Mouse (Mus musculus): ENCODE data around the gene Fbxw4.
"Not testable (repeated sequence)": the region's sequence is repeated elsewhere in the genome, so short reads cannot be mapped to it uniquely, and the experiment has no call there.

Fbxw4 gene

DNA sequence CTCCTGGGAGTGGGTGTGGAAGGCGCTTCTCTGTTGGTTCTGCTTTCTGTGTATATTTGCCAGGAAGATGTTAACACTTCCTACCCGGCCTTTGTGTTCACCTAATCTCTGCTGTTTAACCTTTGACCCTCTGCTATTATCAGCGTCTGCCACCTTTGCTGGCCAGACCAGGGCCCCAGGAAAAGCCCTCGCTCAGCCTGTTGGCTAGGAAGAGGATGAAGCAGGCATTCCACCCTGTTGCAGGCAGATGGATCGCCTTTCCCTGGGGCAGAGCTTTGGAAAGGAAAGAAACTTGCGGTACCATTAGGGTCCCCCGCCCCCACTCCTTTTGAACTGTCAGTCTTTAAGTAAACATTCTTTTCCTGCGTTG, 84.5 kb downstream of the Fbxw4 start:
- no peak for DNase-seq

- DNase-seq = no peak
These were observed 85.0 kb downstream of the Fbxw4 start for GRCm38 (mm10) chr19:45574941-45575631.

DNA sequence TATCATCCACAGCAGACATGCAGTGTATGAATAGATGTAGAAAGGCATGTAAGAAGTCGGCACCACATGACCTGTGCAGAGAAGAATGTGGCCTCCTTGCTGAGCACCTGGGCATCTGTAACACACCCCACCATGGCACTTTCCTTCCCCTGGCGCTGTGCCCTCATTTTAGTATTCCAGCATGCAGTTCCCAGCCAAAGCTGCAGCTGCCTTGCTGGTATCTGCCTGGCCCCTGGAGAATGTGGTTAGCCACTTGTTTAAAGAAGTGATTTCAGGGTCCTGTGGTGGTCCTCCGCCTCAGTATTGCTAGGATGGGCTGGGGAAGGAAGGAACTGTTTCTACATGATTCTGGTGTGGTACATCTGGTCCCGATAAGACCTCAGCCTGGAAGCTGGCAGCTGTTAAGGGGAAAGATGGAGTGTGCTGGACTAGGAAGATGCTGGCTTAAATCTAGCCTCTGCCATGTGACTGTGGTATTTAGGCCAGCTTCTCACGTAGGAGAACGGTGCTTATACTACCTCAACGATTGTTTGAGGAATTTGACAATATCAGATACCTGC, 85.7 kb downstream of the Fbxw4 start:
- no peak for DNase-seq

- DNase-seq = peak; percentile 71
These were observed 86.2 kb downstream of the Fbxw4 start for GRCm38 (mm10) chr19:45573861-45574267.

DNA sequence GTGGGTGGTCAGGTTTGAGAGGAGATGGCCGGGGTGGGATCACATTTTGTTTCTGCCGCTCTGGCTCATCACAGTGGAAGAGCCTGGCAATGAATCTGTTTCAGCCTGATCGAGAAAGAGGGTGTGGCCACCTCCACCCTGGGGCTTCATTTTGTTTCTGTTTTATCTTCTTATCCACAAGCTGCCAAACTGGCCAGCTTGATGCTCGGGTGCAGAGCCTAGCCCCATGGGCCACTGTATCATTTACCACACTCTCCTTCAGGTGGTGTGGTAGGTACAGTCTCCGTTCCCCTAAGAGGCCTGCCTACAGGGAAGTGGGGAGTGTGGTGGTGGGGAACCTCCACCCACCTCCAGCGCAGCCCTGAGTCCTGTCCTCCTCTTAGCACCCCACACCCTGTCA, 87.1 kb downstream of the Fbxw4 start:
- DNase-seq = peak; percentile 7

DNA sequence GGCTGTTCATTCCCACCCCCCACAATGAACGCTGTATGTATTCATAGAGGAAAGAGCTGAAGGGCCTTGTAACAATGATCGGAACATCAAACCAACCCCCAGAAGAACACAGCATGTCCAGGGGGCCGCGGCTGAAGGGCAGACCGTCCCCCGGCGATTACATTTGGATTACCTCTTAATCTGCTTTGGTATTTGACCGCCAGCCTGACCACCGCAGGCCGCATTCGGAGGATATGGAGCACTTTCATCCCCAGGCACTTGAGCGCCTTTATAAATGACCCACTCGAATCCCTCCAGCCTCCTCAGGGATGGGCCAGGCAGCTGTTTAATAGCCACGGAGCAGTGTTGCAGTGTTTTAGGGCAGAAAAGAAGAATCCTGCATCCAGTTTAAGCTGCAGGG, 92.7 kb downstream of the Fbxw4 start:
- no peak for DNase-seq

- DNase-seq = peak; percentile 41
These were observed 94.0 kb downstream of the Fbxw4 start for GRCm38 (mm10) chr19:45565925-45566715.

- DNase-seq = peak; percentile 79
These were observed 99.8 kb downstream of the Fbxw4 start, which contains the start of the genes Poll and Gm17018 for GRCm38 (mm10) chr19:45560153-45560890. Gene Poll (minus strand): TSS chr19:45560531. Gene Gm17018 (plus strand): TSS chr19:45560615.

GRCm38 (mm10) chr19:45554136-45554535, 106.0 kb downstream of the Fbxw4 start:
- no peak for DNase-seq

DNA sequence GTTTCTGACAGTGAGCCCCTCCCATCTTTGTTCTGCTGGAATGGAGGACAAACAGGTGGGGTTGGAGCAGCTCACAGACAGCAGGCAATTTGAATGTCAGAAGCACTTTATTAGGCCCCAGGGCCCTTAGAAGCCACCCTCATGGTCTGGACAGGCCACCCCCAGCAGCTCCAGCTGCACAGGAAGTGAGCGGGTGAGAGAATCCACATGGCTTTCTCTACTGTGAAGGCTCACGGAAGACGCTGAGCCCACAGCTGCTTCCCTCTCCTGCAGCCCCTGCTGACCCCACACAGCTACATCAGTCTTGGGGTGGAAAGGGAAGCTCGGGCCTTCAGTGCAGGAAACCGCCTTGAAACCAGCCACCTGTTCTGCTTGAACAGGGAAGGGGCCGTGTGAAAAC, 107.9 kb downstream of the Fbxw4 start:
- DNase-seq = no peak

DNA sequence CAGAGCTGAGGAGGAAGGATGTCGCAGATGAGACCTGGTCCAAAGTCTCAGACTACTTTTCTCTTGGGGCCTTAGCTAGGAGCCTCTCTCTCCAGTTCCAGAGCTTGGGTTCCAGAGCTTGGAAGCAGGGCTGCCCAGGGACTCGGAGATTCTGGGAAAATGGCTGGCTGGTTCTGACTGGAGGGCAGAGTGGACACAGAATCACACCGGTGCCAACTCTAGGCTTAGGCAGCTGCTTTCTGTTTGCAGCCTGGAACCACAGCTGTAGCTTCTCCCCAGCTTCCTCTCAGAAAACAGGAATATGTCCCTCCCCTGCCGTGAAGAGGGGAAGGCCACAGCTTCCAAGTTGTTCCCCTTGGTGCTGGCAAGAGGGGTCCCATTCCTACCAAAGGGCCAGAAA, 110.2 kb downstream of the Fbxw4 start:
- DNase-seq = no peak

- DNase-seq = no peak
These were observed 110.8 kb downstream of the Fbxw4 start for GRCm38 (mm10) chr19:45549128-45549915.

DNA sequence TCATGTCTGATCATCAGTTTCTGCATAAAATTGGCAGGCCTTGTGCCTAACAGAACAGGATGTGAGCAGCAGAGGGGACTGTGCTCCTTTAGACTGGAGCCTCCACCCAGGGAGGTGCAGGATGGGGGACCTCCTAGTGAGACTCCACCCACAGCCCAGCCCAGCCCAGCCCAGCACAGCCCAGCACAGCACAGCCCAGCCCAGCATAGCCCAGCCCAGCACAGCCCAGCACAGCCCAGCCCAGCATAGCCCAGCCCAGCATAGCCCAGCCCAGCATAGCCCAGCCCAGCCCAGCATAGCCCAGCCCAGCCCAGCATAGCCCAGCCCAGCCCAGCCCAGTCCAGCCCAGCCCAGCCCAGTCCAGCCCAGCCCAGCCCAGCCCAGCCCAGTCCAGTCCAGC, 111.9 kb downstream of the Fbxw4 start:
- DNase-seq = not testable (repeated sequence)

DNA sequence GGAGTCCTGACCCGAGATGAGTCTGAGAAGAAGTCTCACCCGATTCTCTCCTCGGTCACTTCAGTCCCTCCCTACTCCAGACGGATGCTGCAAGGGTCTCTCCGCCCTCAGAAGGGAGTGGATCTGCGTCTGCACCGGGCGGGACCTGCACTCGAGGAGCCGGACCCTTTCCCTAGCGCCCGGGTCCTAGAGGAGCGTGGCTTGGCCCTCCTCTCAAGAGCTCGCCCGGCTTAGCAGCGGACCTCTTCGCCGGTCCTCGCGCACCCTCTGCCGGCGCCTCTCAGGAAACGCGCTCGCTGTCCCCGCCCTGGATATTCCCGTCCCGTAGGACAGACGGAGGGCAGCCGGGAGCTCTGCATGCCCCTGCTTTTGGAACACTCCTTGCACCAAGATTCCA, 115.2 kb downstream of the Fbxw4 start:
- peak; percentile 78 for DNase-seq

GRCm38 (mm10) chr19:45544152-45544924, 115.8 kb downstream of the Fbxw4 start:
- no peak for DNase-seq

DNA sequence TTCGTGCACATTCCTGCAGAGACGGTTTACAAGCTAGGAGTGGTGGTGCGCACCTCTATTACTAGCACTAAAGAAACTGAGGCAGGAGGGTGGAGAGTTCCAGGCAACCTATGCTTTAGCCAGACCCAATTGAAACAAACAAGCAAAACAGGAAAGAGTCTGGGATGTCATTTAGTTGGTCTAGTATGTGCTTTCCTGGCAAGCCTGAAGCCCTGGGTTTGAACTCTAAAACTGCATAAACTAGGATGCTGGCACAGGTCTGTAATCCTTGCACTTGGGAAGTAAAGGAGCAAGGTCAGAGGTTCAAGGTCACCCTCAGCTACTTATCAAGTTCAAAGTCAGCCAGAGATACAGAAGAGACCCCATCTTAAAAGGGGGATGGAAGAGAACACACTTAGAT, 118.1 kb downstream of the Fbxw4 start:
- no peak for DNase-seq

GRCm38 (mm10) chr19:45541409-45542041, 118.6 kb downstream of the Fbxw4 start:
- no peak for DNase-seq

- no peak for DNase-seq
These were observed 119.3 kb downstream of the Fbxw4 start for GRCm38 (mm10) chr19:45540657-45541408.

- no peak for DNase-seq
These were observed 122.6 kb downstream of the Fbxw4 start for GRCm38 (mm10) chr19:45537505-45537904.

GRCm38 (mm10) chr19:45535929-45536328, 124.2 kb downstream of the Fbxw4 start:
- DNase-seq = no peak
